Mouse (Mus musculus) adrenal gland (tissue): ENCODE measurements at regions not wholly inside any gene's neighbourhood (a gene's known extent, or its start where the extent isn't known, plus 50 kb on each side); places are given as distances from the start of the nearest gene placed in this dataset.

Experiments used
- intact Hi-C: fragments of 180-260 bp; cut with DNase I; formaldehyde crosslinking; loops from one replicate; pipeline ENCODE4 v1.15.1; 2025
- microRNA-seq, 2 experiments: library from miRNA; unstranded; fragments of <30 nt; microRNA quantifications; one replicate each; pipeline ENCODE4; 2019

- intact Hi-C loops, result no loop called here
Measured at GRCm38 (mm10) chr2:139356280-139357010, 137.3 kb upstream of the Sptlc3 start.

- intact Hi-C loops, result no loop called here
Measured at GRCm38 (mm10) chr2:139362245-139362847, 131.4 kb upstream of the Sptlc3 start.

- intact Hi-C loops, result loop anchor here (10.0 kb wide), 1 partner anchor 355 kb away; no protein-coding TSS in a partner anchor
Measured at GRCm38 (mm10) chr2:139370070-139370469, 123.6 kb upstream of the Sptlc3 start.

GRCm38 (mm10) chr2:139380285-139380684 is 113.4 kb upstream of the Sptlc3 start:
- intact Hi-C loops, result loop anchor here (5.0 kb wide), 2 partner anchors 197 to 782 kb away; no protein-coding TSS in a partner anchor

- intact Hi-C loops, result loop anchor here (5.0 kb wide), 2 partner anchors 196 to 781 kb away; no protein-coding TSS in a partner anchor
Measured at GRCm38 (mm10) chr2:139381628-139382027, 112.1 kb upstream of the Sptlc3 start.

GRCm38 (mm10) chr2:139413559-139413958 is 80.2 kb upstream of the Sptlc3 start:
- intact Hi-C loops, result no loop called here

GRCm38 (mm10) chr2:139417506-139417905 is 76.2 kb upstream of the Sptlc3 start:
- intact Hi-C loops, result no loop called here

GRCm38 (mm10) chr2:139422678-139423077 is 71.0 kb upstream of the Sptlc3 start:
- intact Hi-C loops, result loop anchor here (2.0 kb wide), 1 partner anchor 156 kb away; no protein-coding TSS in a partner anchor

- intact Hi-C loops, result loop anchor here (2.0 kb wide), 1 partner anchor 155 kb away; no protein-coding TSS in a partner anchor
Measured at GRCm38 (mm10) chr2:139423413-139423812, 70.3 kb upstream of the Sptlc3 start.

Small RNA genes lying in the stretch of these regions (microRNA-seq; reads per million reads assigned to microRNA genes)
- 0 reads per million in 2 experiments for gene Mir1952
